Mouse (Mus musculus) CD4-positive, CD25-positive, alpha-beta regulatory T cell, adult 4 months (primary cell): ENCODE measurements around the gene Ulk3. TPM values are rescaled to one million over a fixed set of nuclear protein-coding genes. Genes with fewer than 3 reads are reported as not detected.

Experiments used
- ATAC-seq: one replicate; pipeline ENCODE4 v1.8.0; 2017
- polyA plus RNA-seq, 2 experiments: library from polyadenylated mRNA; unstranded; fragments of 100-300 nt; shearing (Covaris generic); gene quantifications; one replicate each; pipeline ENCODE4 v1.2.1; 2017

Gene Ulk3
- polyA plus RNA-seq, 2 experiments from 2014 or later = 27.0 to 48.2 TPM

- ATAC-seq = no peak
These were observed 20.8 kb upstream of the Ulk3 start for GRCm38 (mm10) chr9:57568500-57568899.

GRCm38 (mm10) chr9:57574397-57574796 is 14.9 kb upstream of the Ulk3 start:
- no peak for ATAC-seq

- no peak for ATAC-seq
These were observed 13.7 kb upstream of the Ulk3 start for GRCm38 (mm10) chr9:57575577-57575976.

GRCm38 (mm10) chr9:57577144-57577849 is 12.0 kb upstream of the Ulk3 start:
- ATAC-seq = no peak

- ATAC-seq = peak; percentile 27
These were observed 4.3 kb upstream of the Ulk3 start for GRCm38 (mm10) chr9:57584991-57585390.

- ATAC-seq = no peak
These were observed 1.5 kb downstream of the Ulk3 start for GRCm38 (mm10) chr9:57590726-57591125.

GRCm38 (mm10) chr9:57593454-57594173 is 4.4 kb downstream of the Ulk3 start:
- ATAC-seq = no peak

- ATAC-seq = no peak
These were observed 4.9 kb downstream of the Ulk3 start for GRCm38 (mm10) chr9:57594174-57594509.

GRCm38 (mm10) chr9:57597265-57597664 is 8.0 kb downstream of the Ulk3 start:
- ATAC-seq = no peak

GRCm38 (mm10) chr9:57597929-57598382 is 8.7 kb downstream of the Ulk3 start:
- no peak for ATAC-seq

GRCm38 (mm10) chr9:57598851-57599563 is 9.8 kb downstream of the Ulk3 start:
- no peak for ATAC-seq

GRCm38 (mm10) chr9:57600620-57601352 is 11.5 kb downstream of the Ulk3 start:
- no peak for ATAC-seq

GRCm38 (mm10) chr9:57601353-57601706 is 12.1 kb downstream of the Ulk3 start:
- ATAC-seq = no peak

GRCm38 (mm10) chr9:57602098-57602497 is 12.8 kb downstream of the Ulk3 start:
- no peak for ATAC-seq

- ATAC-seq = no peak
These were observed 15.6 kb downstream of the Ulk3 start for GRCm38 (mm10) chr9:57604875-57605274.

GRCm38 (mm10) chr9:57605503-57605902 is 16.3 kb downstream of the Ulk3 start:
- no peak for ATAC-seq

- ATAC-seq = no peak
These were observed 17.0 kb downstream of the Ulk3 start, which contains the start of gene Cplx3 for GRCm38 (mm10) chr9:57606139-57606851. Gene Cplx3, minus strand, starts transcription at chr9:57606281.

GRCm38 (mm10) chr9:57609803-57610202 is 20.6 kb downstream of the Ulk3 start:
- ATAC-seq = no peak

GRCm38 (mm10) chr9:57610359-57610826 is 21.1 kb downstream of the Ulk3 start:
- no peak for ATAC-seq

GRCm38 (mm10) chr9:57612587-57612986 is 23.3 kb downstream of the Ulk3 start:
- ATAC-seq = no peak

- ATAC-seq = no peak
These were observed 24.7 kb downstream of the Ulk3 start for GRCm38 (mm10) chr9:57613975-57614374.

- no peak for ATAC-seq
These were observed 25.5 kb downstream of the Ulk3 start for GRCm38 (mm10) chr9:57614786-57615185.
